Mouse (Mus musculus): Measurements from ENCODE around the gene Rap1gap.

- TF ChIP-seq POLR2A (IDR thresholded peaks at IDR 0.05; ENCODE audit: borderline replicate concordance, insufficient read depth, low read length), result no peak
- TF ChIP-seq CTCF (IDR thresholded peaks at IDR 0.05; ENCODE audit: borderline replicate concordance, insufficient read depth, low read depth, low read length), result no peak
Observed at GRCm38 (mm10) chr4:137726739-137727505, 62.4 kb downstream of the Rap1gap start.

Data from cerebellum, adult 2 months (tissue).